Mouse (Mus musculus) lung, postnatal 0 days (tissue): ENCODE results near the gene Mettl1. TPM values are rescaled to one million over a fixed set of nuclear protein-coding genes. Genes with fewer than 3 reads are reported as not detected.
A peak's percentile ranks its signal among the peaks of the same experiment; 100 is the strongest.

ENCODE experiments used
- ATAC-seq: fragments of 200-750 bp; cut with Nextera tagmentation; 2 replicates; pipeline ENCODE4 v1.8.0; 2017; ENCODE audit warnings: moderate library complexity
- DNase-seq: peaks from one replicate; pipeline ENCODE4 v3.0.0-alpha.2; 2016; ENCODE audit warnings: low spot score
- H3K27ac ChIP-seq: fragments of 300-500 bp; sonication (generic); 2 replicates; pipeline ENCODE4 v1.5.1; 2014; ENCODE audit warnings: antibody characterized with exemption, mild to moderate bottlenecking, low read length, mixed read lengths
- H3K27me3 ChIP-seq: fragments of 300-500 bp; sonication (generic); replicated peaks from 2 replicates; pipeline ENCODE4 v1.6.1; 2014; ENCODE audit warnings: low read length, mixed read lengths; ENCODE audit not compliant: insufficient read depth
- H3K36me3 ChIP-seq: fragments of 300-500 bp; sonication (generic); 2 replicates; pipeline ENCODE4 v1.6.1; 2014; ENCODE audit warnings: low read length, mixed read lengths; ENCODE audit not compliant: insufficient read depth
- H3K4me1 ChIP-seq: fragments of 300-500 bp; sonication (generic); 2 replicates; pipeline ENCODE4 v1.6.1; 2014; ENCODE audit warnings: antibody characterized with exemption, low read depth, low read length, mixed read lengths; ENCODE audit not compliant: insufficient read depth
- H3K4me2 ChIP-seq: fragments of 300-500 bp; sonication (generic); replicated peaks from 2 replicates; pipeline ENCODE4 v1.6.1; 2014; ENCODE audit warnings: low read depth, mild to moderate bottlenecking, low read length, moderate library complexity, mixed read lengths
- H3K4me3 ChIP-seq: fragments of 300-500 bp; sonication (generic); 2 replicates; pipeline ENCODE4 v1.5.1; 2014; ENCODE audit warnings: low read depth, low read length
- H3K9ac ChIP-seq: fragments of 300-500 bp; sonication (generic); replicated peaks from 2 replicates; pipeline ENCODE4 v1.6.1; 2014; ENCODE audit warnings: low read depth, mild to moderate bottlenecking
- H3K9me3 ChIP-seq: fragments of 300-500 bp; sonication (generic); 2 replicates; pipeline ENCODE4 v1.6.1; 2016; ENCODE audit warnings: low read length, mixed read lengths
- CTCF ChIP-seq: IDR thresholded peaks from 2 replicates; pipeline ENCODE4 v1.5.1; 2016; ENCODE audit warnings: antibody characterized with exemption, mild to moderate bottlenecking
- EP300 ChIP-seq: IDR thresholded peaks from 2 replicates; pipeline ENCODE4 v1.6.1; 2016; ENCODE audit warnings: antibody characterized with exemption, mild to moderate bottlenecking, control low read depth
- WGBS: fragments of 180-500 bp; shearing (Covaris S2); extraction: QIAGEN DNeasy Blood & Tissue Kit; methylation state at CpG from one replicate; pipeline ENCODE4 v1.1.7; 2014; 5-methylcytosine and 5-hydroxymethylcytosine counted together
- polyA plus RNA-seq: library from polyadenylated mRNA; unstranded; fragments of >200 nt; fragmentation: Nextera tagmentation; extraction: Ambion mirVana; gene quantifications from 2 replicates; pipeline ENCODE4 v1.2.1, GENCODE M21; 2015

The Mettl1 gene
- polyA plus RNA-seq, 1 experiment from 2014 or later, result 13.6 TPM

- Histone ChIP-seq H3K4me3 (peak overlapping the region; percentile 69), H3K4me1 (peaks cover 3% of the 10 kb centered on the region; the same call in 1 of the 2 replicates), H3K36me3 (no peaks in the 10 kb centered on the region), H3K27me3 (no peaks in the 10 kb centered on the region), H3K9me3 (no peaks in the 10 kb centered on the region), H3K9ac (0 out of 2 replicates have a peak overlapping the region, but pooled peaks have one; percentile 46), H3K4me2 (peak overlapping the region; percentile 97), H3K27ac (0 out of 2 replicates have a peak overlapping the region, but pooled peaks have one; percentile 4)
- no peak for ATAC-seq
- 7% methylated on average over 5 of the region's 5 CpGs for WGBS
- DNase-seq, result no peak
- TF ChIP-seq CTCF (no peak), EP300 (no peak)
Observed at GRCm38 (mm10) chr10:127042468-127043115, 1.4 kb downstream of the Mettl1 start.

- Histone ChIP-seq H3K27me3 (peaks cover 5% of the 10 kb centered on the region; the same call in 1 of the 2 replicates), H3K27ac (no peak overlapping the region), H3K9ac (no peak overlapping the region), H3K4me2 (no peak overlapping the region), H3K4me3 (no peak overlapping the region), H3K36me3 (no peaks in the 10 kb centered on the region), H3K9me3 (no peaks in the 10 kb centered on the region), H3K4me1 (peaks cover 3% of the 10 kb centered on the region; the same call in 1 of the 2 replicates)
- no peak for TF ChIP-seq EP300
- TF ChIP-seq CTCF, result no peak
- no peak for DNase-seq
- WGBS, result 80% methylated on average over 6 of the region's 6 CpGs
- ATAC-seq, result no peak
Observed at GRCm38 (mm10) chr10:127043187-127043586, 2.0 kb downstream of the Mettl1 start.

GRCm38 (mm10) chr10:127047954-127048353 lies 6.7 kb downstream of the Mettl1 start, which contains the start of gene Cyp27b1:
TSS of gene Cyp27b1 (plus strand) at chr10:127048250.
- WGBS, result 30% methylated on average over 5 of the region's 5 CpGs
- H3K9ac ChIP-seq, result no peak within 1 kb of the TSS
- ATAC-seq (no peak), DNase-seq (no peak)
- no peaks in the 10 kb centered on the region for H3K9me3 ChIP-seq
- peak within 1 kb of the TSS; percentile 28 for H3K4me3 ChIP-seq
- TF ChIP-seq EP300 (no peak), CTCF (no peak)
- peaks cover 10% of the 10 kb centered on the region; the same call in 1 of the 2 replicates for H3K4me1 ChIP-seq
- no peak within 1 kb of the TSS for H3K27ac ChIP-seq
- H3K27me3 ChIP-seq, result peaks cover 28% of the 10 kb centered on the region
- H3K36me3 ChIP-seq, result no peaks in the 10 kb centered on the region
- peak within 1 kb of the TSS; percentile 38 for H3K4me2 ChIP-seq

GRCm38 (mm10) chr10:127048608-127049394 lies 7.6 kb downstream of the Mettl1 start:
- Histone ChIP-seq H3K4me1 (peaks cover 10% of the 10 kb centered on the region; the same call in 1 of the 2 replicates), H3K27me3 (peaks cover 28% of the 10 kb centered on the region), H3K9me3 (no peaks in the 10 kb centered on the region), H3K27ac (no peak overlapping the region), H3K4me2 (peak overlapping the region; percentile 38), H3K9ac (no peak overlapping the region), H3K36me3 (no peaks in the 10 kb centered on the region), H3K4me3 (peak overlapping the region; percentile 28)
- DNase-seq (no peak), ATAC-seq (no peak)
- TF ChIP-seq EP300 (no peak), CTCF (no peak)
- 4% methylated on average over 35 of the region's 35 CpGs for WGBS

- H3K4me2 ChIP-seq, result peak overlapping the region; percentile 38
- 4% methylated on average over 29 of the region's 29 CpGs for WGBS
- no peaks in the 10 kb centered on the region for H3K9me3 ChIP-seq
- DNase-seq (no peak), ATAC-seq (peak; percentile 56; the same call in 1 of the 2 replicates)
- H3K27me3 ChIP-seq, result peaks cover 28% of the 10 kb centered on the region
- no peak overlapping the region for H3K9ac ChIP-seq
- no peaks in the 10 kb centered on the region for H3K36me3 ChIP-seq
- H3K27ac ChIP-seq, result no peak overlapping the region
- H3K4me1 ChIP-seq, result peaks cover 10% of the 10 kb centered on the region; the same call in 1 of the 2 replicates
- peak; percentile 52 for TF ChIP-seq CTCF
- TF ChIP-seq EP300, result no peak
- peak overlapping the region; percentile 28 for H3K4me3 ChIP-seq
Observed at GRCm38 (mm10) chr10:127049395-127050118, 8.3 kb downstream of the Mettl1 start.

GRCm38 (mm10) chr10:127050119-127050474 lies 8.9 kb downstream of the Mettl1 start:
- WGBS, result 11% methylated on average over 10 of the region's 10 CpGs
- Histone ChIP-seq H3K36me3 (no peaks in the 10 kb centered on the region), H3K27ac (no peak overlapping the region), H3K9me3 (no peaks in the 10 kb centered on the region), H3K4me3 (0 out of 2 replicates have a peak overlapping the region, but pooled peaks have one; percentile 28), H3K9ac (no peak overlapping the region), H3K4me1 (peaks cover 10% of the 10 kb centered on the region; the same call in 1 of the 2 replicates), H3K27me3 (peaks cover 28% of the 10 kb centered on the region), H3K4me2 (no peak overlapping the region)
- ATAC-seq (no peak), DNase-seq (no peak)
- TF ChIP-seq CTCF (no peak), EP300 (no peak)
